Mouse (Mus musculus) activated CD4-positive, CD25-positive, alpha-beta regulatory T cell, adult 9 weeks (primary cell): ENCODE data around the gene Tigar. TPM values are rescaled to one million over a fixed set of nuclear protein-coding genes. Genes with fewer than 3 reads are reported as not detected.

ENCODE experiments used
- polyA plus RNA-seq: library from polyadenylated mRNA; unstranded; fragments of 100-300 nt; shearing (Covaris generic); gene quantifications from one replicate; pipeline ENCODE4 v1.2.1, GENCODE M21; 2017

The Tigar gene
- 8.6 TPM for polyA plus RNA-seq

GRCm38 (mm10) chr6:127109402-127109930 is at the start of gene Tigar:
Gene Tigar, minus strand, starts transcription at chr6:127109557.

GRCm38 (mm10) chr6:127152106-127152951 is 43.0 kb upstream of the Tigar start, which contains the start of gene Ccnd2:
Gene Ccnd2, minus strand, starts transcription at chr6:127152193.

GRCm38 (mm10) chr6:127072817-127073216 is 36.5 kb downstream of the Tigar start, which contains the start of gene Fgf23:
Gene Fgf23, plus strand, starts transcription at chr6:127072902.

Other genes with a start within 250 kb of the Tigar start
- gene Dyrk4, start 187.7 kb downstream of the Tigar start, polyA plus RNA-seq, result 0.24 TPM
- 6.1 TPM for gene Rad51ap1, start 170.0 kb downstream of the Tigar start, polyA plus RNA-seq
- 12.9 TPM for gene D6Wsu163e, start 169.6 kb downstream of the Tigar start, polyA plus RNA-seq
- gene Fgf6, start 94.0 kb downstream of the Tigar start, polyA plus RNA-seq, result not detected
- not detected for gene Fgf23, start 36.7 kb downstream of the Tigar start, polyA plus RNA-seq
- gene Ccnd2, start 42.6 kb upstream of the Tigar start, polyA plus RNA-seq, result 1,536 TPM